Mouse (Mus musculus) stomach, embryonic 16.5 days (tissue): ENCODE data around the gene Tagln3. TPM values are rescaled to one million over a fixed set of nuclear protein-coding genes. Genes with fewer than 3 reads are reported as not detected.
A peak's percentile ranks its signal among the peaks of the same experiment; 100 is the strongest.

Experiments used
- ATAC-seq: fragments of 200-750 bp; cut with Nextera tagmentation; 2 replicates; pipeline ENCODE4 v1.8.0; 2017; ENCODE audit warnings: moderate number of reproducible peaks, moderate TSS enrichment; ENCODE audit not compliant: insufficient read depth, low FRiP score
- H3K27ac ChIP-seq: fragments of 300-500 bp; sonication (generic); 2 replicates; pipeline ENCODE4 v1.5.1; 2014; ENCODE audit warnings: low read length
- H3K27me3 ChIP-seq: fragments of 300-500 bp; sonication (generic); 2 replicates; pipeline ENCODE4 v1.6.1; 2014; ENCODE audit warnings: low read length, control low read depth, mixed read lengths; ENCODE audit not compliant: control insufficient read depth, insufficient read depth
- H3K36me3 ChIP-seq: fragments of 300-500 bp; sonication (generic); 2 replicates; pipeline ENCODE4 v1.6.1; 2014; ENCODE audit warnings: low read length; ENCODE audit not compliant: control insufficient read depth, insufficient read depth
- H3K4me1 ChIP-seq: fragments of 300-500 bp; sonication (generic); 2 replicates; pipeline ENCODE4 v1.6.1; 2014; ENCODE audit warnings: low read length, control low read depth, mixed read lengths; ENCODE audit not compliant: control insufficient read depth, insufficient read depth
- H3K4me2 ChIP-seq: fragments of 300-500 bp; sonication (generic); 2 replicates; pipeline ENCODE4 v1.6.1; 2014; ENCODE audit warnings: low read depth, low read length, mixed read lengths
- H3K4me3 ChIP-seq: fragments of 300-500 bp; sonication (generic); replicated peaks from 2 replicates; pipeline ENCODE4 v1.5.1; 2014; ENCODE audit warnings: mild to moderate bottlenecking, low read length
- H3K9ac ChIP-seq: fragments of 300-500 bp; sonication (generic); 2 replicates; pipeline ENCODE4 v1.6.1; 2014; ENCODE audit warnings: low read length
- H3K9me3 ChIP-seq: fragments of 300-500 bp; sonication (generic); replicated peaks from 2 replicates; pipeline ENCODE4 v1.6.1; 2016; ENCODE audit warnings: low read length, control low read depth; ENCODE audit not compliant: control insufficient read depth
- WGBS: fragments of 180-500 bp; shearing (Covaris S2); extraction: QIAGEN DNeasy Blood & Tissue Kit; methylation state at CpG from one replicate; pipeline ENCODE4 v1.1.7; 2014; 5-methylcytosine and 5-hydroxymethylcytosine counted together
- polyA plus RNA-seq: library from polyadenylated mRNA; unstranded; fragments of >200 nt; fragmentation: Nextera tagmentation; extraction: Ambion mirVana; gene quantifications from 2 replicates; pipeline ENCODE4 v1.2.1, GENCODE M21; 2015

Tagln3 gene
- polyA plus RNA-seq, 1 experiment from 2014 or later = 21.6 TPM

GRCm38 (mm10) chr16:45723172-45723901 lies 1.1 kb downstream of the Tagln3 start:
- Histone ChIP-seq H3K36me3 (no peaks in the 10 kb centered on the region), H3K4me3 (peak overlapping the region; percentile 56), H3K4me2 (peak overlapping the region; percentile 90), H3K9me3 (no peaks in the 10 kb centered on the region), H3K9ac (peak overlapping the region; percentile 75), H3K27me3 (no peaks in the 10 kb centered on the region), H3K4me1 (peaks cover 15% of the 10 kb centered on the region; the same call in 1 of the 2 replicates), H3K27ac (no peak overlapping the region)
- no peak for ATAC-seq
- WGBS = 62% methylated on average over 6 of the region's 6 CpGs

DNA sequence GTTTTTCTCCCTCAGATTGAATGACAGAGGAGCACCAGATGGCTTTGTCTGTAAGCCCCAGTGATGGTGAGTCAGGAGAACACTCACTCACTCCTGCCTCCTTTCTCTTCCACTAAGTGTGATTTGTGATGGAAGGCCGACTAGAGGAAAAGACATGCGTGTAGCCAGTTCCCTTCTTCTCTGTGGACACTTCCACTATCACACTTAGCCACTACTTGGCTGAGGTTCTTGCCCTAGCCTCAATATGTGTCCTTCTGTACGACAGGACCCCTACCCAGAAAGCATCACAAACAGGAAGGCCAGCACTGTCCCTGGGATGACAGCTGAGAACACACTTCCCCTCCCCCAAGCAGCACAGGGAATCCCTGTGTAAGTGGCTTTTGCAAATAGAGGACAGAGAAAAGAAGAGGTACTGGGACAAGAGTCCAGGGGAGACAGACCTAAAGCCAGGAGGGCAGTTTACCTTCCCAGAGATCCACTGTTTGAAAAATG lies 1.9 kb downstream of the Tagln3 start:
- H3K4me2 ChIP-seq = no peak overlapping the region

DNA sequence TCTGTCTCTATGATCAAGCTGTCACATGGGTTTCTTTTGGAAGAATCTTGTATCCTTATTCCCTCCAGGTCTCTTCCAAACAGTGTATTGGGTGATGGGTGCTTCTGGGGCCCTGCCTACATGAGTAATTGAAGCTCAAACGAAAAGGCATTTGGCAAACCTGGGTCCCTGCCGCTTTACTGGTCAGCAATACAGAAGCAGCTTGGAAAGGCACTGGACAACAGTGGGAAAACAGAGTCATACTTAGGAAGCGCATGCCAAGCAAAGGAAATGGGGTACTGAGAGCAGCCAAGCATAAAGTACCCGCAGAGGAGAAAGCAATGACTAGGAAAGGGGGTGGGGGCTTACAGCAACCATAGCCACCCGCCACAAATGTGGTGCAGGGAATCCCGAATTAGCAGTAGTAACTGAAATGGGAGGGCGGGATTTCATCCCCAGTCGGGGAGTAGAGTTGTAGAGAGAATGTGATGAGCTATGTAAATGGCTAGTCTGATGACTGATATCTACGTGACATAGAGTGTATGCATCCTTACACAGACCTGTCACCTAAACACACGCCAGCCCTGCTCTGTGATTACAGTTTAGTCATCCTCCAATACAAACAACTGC lies 4.3 kb downstream of the Tagln3 start:
- Histone ChIP-seq H3K36me3 (no peaks in the 10 kb centered on the region), H3K4me3 (no peak overlapping the region), H3K4me1 (peaks cover 15% of the 10 kb centered on the region; the same call in 1 of the 2 replicates), H3K4me2 (no peak overlapping the region), H3K9me3 (no peaks in the 10 kb centered on the region), H3K9ac (no peak overlapping the region), H3K27me3 (no peaks in the 10 kb centered on the region), H3K27ac (no peak overlapping the region)
- ATAC-seq = no peak
- WGBS = 79% methylated on average over 10 of the region's 10 CpGs

More for the DNA sequence above, 1.9 kb downstream of the Tagln3 start:
- no peaks in the 10 kb centered on the region for H3K9me3 ChIP-seq
- H3K36me3 ChIP-seq = no peaks in the 10 kb centered on the region
- H3K27ac ChIP-seq = no peak overlapping the region
- no peak overlapping the region for H3K9ac ChIP-seq
- 62% methylated on average over 3 of the region's 3 CpGs for WGBS
- no peak overlapping the region for H3K4me3 ChIP-seq
- ATAC-seq = no peak
- H3K4me1 ChIP-seq = peaks cover 15% of the 10 kb centered on the region; the same call in 1 of the 2 replicates
- H3K27me3 ChIP-seq = no peaks in the 10 kb centered on the region

DNA sequence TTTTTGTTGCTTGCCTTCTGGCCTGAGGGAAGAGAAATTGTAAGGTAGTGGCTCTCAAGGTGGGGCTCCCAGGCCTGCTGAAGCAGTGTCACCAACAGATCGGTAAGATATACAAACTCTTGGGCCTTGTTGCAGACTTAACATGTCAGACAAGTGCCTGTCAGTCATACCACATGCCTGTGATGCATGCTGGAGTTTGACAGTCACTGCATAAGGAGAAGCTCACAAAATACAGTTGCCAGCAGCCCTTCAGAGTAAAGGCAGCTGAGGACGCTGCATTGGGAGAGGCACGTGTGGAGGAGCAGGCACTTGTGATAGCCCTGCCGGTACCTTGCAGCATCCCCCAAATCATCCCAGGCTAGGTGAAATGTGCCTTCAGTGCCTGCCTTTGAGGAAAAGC lies 6.1 kb downstream of the Tagln3 start:
- no peak overlapping the region for H3K4me2 ChIP-seq
- H3K27ac ChIP-seq = no peak overlapping the region
- H3K9me3 ChIP-seq = no peaks in the 10 kb centered on the region
- H3K4me1 ChIP-seq = 0 out of 2 replicates have a peak, but pooled peaks cover 6% of the 10 kb centered on the region
- H3K27me3 ChIP-seq = no peaks in the 10 kb centered on the region
- WGBS = 89% methylated on average over 4 of the region's 4 CpGs
- no peak overlapping the region for H3K9ac ChIP-seq
- ATAC-seq = no peak
- H3K36me3 ChIP-seq = no peaks in the 10 kb centered on the region
- no peak overlapping the region for H3K4me3 ChIP-seq

DNA sequence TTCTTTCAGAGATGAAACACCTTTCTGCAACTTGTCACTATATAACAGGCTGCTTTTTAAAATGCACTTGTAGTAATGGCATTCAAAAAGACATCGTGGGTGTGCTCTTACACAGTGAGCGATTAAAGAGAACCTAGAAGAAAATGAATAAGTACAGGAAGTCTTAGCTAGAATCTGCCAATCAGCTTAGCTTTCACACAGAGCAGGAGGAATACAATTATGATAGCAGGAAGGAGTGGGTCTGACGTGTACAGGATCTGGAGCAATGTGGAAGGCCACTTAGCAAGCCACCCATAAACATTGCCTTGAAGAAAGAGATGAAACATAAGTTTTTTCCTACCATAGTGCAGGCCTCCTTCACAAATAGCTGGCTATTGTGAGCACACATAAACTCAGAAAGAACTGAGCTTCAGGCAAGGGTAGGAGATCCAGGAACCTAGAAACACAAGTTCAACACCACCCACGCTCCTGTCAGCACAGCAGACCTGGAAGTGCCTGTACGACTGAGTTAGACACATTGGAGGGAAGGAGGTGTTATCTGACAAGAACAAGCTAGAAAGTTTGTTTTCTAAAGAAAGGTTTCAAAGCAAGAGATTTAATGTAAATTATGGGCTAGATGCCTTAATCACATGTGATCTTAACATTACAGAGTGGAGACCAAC lies 9.8 kb downstream of the Tagln3 start:
- H3K4me3 ChIP-seq = no peak overlapping the region
- no peak for ATAC-seq
- H3K27me3 ChIP-seq = no peaks in the 10 kb centered on the region
- no peaks in the 10 kb centered on the region for H3K4me1 ChIP-seq
- no peak overlapping the region for H3K27ac ChIP-seq
- no peak overlapping the region for H3K4me2 ChIP-seq
- no peaks in the 10 kb centered on the region for H3K36me3 ChIP-seq
- no peak overlapping the region for H3K9ac ChIP-seq
- H3K9me3 ChIP-seq = no peaks in the 10 kb centered on the region
- WGBS = 75% methylated on average over 5 of the region's 5 CpGs

- no peaks in the 10 kb centered on the region for H3K36me3 ChIP-seq
- no peaks in the 10 kb centered on the region for H3K9me3 ChIP-seq
- no peaks in the 10 kb centered on the region for H3K27me3 ChIP-seq
- no peak overlapping the region for H3K27ac ChIP-seq
- no peak for ATAC-seq
- no peak overlapping the region for H3K9ac ChIP-seq
- H3K4me3 ChIP-seq = no peak overlapping the region
- H3K4me2 ChIP-seq = no peak overlapping the region
- 73% methylated on average over 1 of the region's 1 CpGs for WGBS
- H3K4me1 ChIP-seq = no peaks in the 10 kb centered on the region
Observed at GRCm38 (mm10) chr16:45713878-45714277, 10.5 kb downstream of the Tagln3 start.

DNA sequence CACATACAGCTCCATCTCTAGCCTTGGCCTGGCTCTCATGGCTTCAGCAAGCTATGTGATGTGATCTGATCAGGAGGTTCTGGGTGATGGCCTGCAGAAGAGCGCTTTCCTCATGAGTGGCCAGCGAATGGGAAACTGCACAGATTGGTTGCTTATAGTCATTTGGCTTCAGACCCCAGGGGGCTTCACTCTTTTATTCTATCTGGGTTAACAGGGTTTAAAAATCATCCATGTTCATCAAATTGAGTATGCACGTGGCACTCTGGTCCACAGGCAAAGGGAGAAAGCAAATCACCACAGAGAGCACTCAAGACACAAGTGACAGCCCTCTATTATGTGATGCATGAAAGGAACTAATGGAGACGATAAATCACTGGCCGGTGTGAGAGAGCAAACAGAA lies 11.1 kb downstream of the Tagln3 start:
- H3K9me3 ChIP-seq = no peaks in the 10 kb centered on the region
- 82% methylated on average over 5 of the region's 5 CpGs for WGBS
- H3K4me1 ChIP-seq = no peaks in the 10 kb centered on the region
- no peak overlapping the region for H3K27ac ChIP-seq
- H3K4me3 ChIP-seq = no peak overlapping the region
- no peak overlapping the region for H3K4me2 ChIP-seq
- no peak overlapping the region for H3K9ac ChIP-seq
- H3K36me3 ChIP-seq = no peaks in the 10 kb centered on the region
- H3K27me3 ChIP-seq = no peaks in the 10 kb centered on the region
- ATAC-seq = no peak

- H3K27me3 ChIP-seq = no peaks in the 10 kb centered on the region
- no peaks in the 10 kb centered on the region for H3K4me1 ChIP-seq
- ATAC-seq = no peak
- no peak overlapping the region for H3K9ac ChIP-seq
- no peak overlapping the region for H3K27ac ChIP-seq
- 70% methylated on average over 7 of the region's 7 CpGs for WGBS
- no peaks in the 10 kb centered on the region for H3K36me3 ChIP-seq
- H3K9me3 ChIP-seq = no peaks in the 10 kb centered on the region
- H3K4me3 ChIP-seq = no peak overlapping the region
- H3K4me2 ChIP-seq = no peak overlapping the region
Observed at GRCm38 (mm10) chr16:45711263-45711662, 13.1 kb downstream of the Tagln3 start.

DNA sequence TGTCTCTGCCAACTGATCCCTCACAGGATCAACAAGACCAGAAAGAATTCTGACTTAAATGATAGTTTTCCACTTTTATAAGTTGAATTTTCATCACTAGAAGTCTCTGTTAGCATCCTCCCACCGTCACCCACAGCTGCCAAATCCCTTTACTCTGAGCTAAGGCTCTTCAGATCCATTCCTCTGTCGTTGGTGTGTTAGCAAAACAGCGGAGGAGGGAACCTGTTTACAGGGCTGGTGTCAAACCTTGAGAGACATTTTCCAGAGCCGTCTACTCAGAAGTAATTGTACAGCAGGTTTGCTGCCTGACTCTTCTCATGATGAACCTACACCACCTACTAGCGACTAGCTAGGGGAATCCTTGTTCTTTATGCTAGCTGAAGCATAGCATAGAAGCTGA lies 25.1 kb downstream of the Tagln3 start:
- no peak overlapping the region for H3K9ac ChIP-seq
- no peak for ATAC-seq
- H3K27ac ChIP-seq = no peak overlapping the region
- H3K27me3 ChIP-seq = no peaks in the 10 kb centered on the region
- H3K4me2 ChIP-seq = no peak overlapping the region
- WGBS = 45% methylated on average over 5 of the region's 5 CpGs
- H3K36me3 ChIP-seq = no peaks in the 10 kb centered on the region
- no peaks in the 10 kb centered on the region for H3K9me3 ChIP-seq
- no peaks in the 10 kb centered on the region for H3K4me1 ChIP-seq
- H3K4me3 ChIP-seq = no peak overlapping the region
